8 mouse cellular contexts compared by ENCODE assay signal in the genomic region with DNA sequence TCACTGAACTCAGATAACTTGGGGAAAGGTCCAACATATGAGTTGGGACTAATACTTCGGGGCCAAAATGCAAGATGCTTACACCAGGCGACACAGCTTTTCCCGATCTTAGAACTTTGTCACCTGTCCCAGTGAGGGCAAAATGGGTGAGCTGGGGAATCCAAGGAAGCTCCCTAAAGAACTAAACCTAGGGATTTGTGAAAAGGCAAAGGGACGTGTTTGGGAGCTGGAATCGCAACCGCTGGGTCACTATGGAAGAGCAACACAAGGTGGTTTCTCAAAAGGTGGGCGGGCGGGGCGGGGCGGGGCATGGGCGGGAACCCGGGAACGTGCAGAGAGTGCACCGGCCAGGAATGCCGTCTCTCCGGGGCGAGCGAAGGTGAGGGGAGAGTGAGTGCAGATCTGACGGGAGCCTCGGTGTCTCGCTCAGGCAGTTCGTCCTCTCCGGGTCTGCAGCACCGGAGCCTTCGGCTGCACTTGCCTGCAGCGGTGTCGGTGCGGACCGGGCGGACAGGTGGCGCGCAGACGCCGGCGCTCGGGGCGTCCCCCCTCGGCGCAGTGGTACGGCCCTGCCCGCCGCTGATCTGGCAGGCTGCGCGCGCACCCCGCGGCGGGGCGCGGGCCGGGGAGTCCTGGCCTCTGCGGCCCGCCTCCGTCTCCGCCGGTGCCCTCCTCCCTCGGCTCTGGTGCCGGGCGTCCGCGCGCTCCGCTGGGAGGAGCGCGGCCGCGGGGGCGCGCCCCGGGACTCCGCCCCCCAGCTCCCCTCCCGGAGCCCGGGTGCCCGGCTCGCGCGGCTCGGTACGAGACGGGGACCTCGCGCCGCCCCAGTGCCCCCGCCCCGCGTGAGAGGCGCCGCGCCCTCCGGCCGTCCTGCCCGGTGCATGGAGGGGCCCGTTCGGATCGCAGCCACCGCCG. TPM values are rescaled to one million over a fixed set of nuclear protein-coding genes. Genes with fewer than 3 reads are reported as not detected.
A peak's percentile ranks its signal among the peaks of the same experiment; 100 is the strongest.
DNase-seq lines count a peak whose midpoint lies in the region; ATAC-seq lines count a peak whose summit lies in the region.

A gene (plus strand): TSS at position 324 of the 915 bp plus-strand sequence.

- H3K9me3 ChIP-seq in embryonic facial prominence, embryonic 11.5 days (replicated peaks; ENCODE audit: control insufficient read depth, low read length): no peaks in the 10 kb centered on the region
- no peaks in the 10 kb centered on the region for H3K9me3 ChIP-seq in limb, embryonic 10.5 days (replicated peaks)
- no peaks in the 10 kb centered on the region for H3K9me3 ChIP-seq in midbrain, embryonic 12.5 days

- H3K36me3 ChIP-seq in embryonic facial prominence, embryonic 11.5 days (replicated peaks; ENCODE audit: control insufficient read depth, insufficient read depth, low read depth, low read length): no peaks in the 10 kb centered on the region
- H3K36me3 ChIP-seq in limb, embryonic 10.5 days: no peaks in the 10 kb centered on the region
- no peaks in the 10 kb centered on the region for H3K36me3 ChIP-seq in midbrain, embryonic 12.5 days

- WGBS in embryonic facial prominence, embryonic 11.5 days: under 1% methylated on average over 52 of the region's 97 CpGs
- under 1% methylated on average over 96 of the region's 97 CpGs for WGBS in limb, embryonic 10.5 days
- WGBS in midbrain, embryonic 12.5 days: under 1% methylated on average over 58 of the region's 97 CpGs

- peak; percentile 80 for DNase-seq in 3T3-L1 (ENCODE audit: low read depth, low spot score)
- DNase-seq in adrenal gland, postnatal 25 days: peak; percentile 93
- DNase-seq in embryonic facial prominence, embryonic 11.5 days (ENCODE audit: low spot score): peak; percentile 95
- DNase-seq in heart, adult 11 months: peak; percentile 100
- DNase-seq in kidney, adult 18-20 months: peak; percentile 94
- DNase-seq in limb, embryonic 10.5 days (ENCODE audit: low spot score): peak; percentile 94
- DNase-seq in spleen, adult 12 weeks (ENCODE audit: low spot score): peak; percentile 73

- peak within 1 kb of the TSS; percentile 84 for H3K27ac ChIP-seq in embryonic facial prominence, embryonic 11.5 days (replicated peaks; ENCODE audit: low read depth, low read length)
- H3K27ac ChIP-seq in limb, embryonic 10.5 days: peak within 1 kb of the TSS; percentile 99
- H3K27ac ChIP-seq in midbrain, embryonic 12.5 days (replicated peaks): peak within 1 kb of the TSS; percentile 97

- no peaks in the 10 kb centered on the region for H3K27me3 ChIP-seq in embryonic facial prominence, embryonic 11.5 days (ENCODE audit: control insufficient read depth, insufficient read depth, low read length)
- H3K27me3 ChIP-seq in limb, embryonic 10.5 days (ENCODE audit: low read depth, poor library complexity, severe bottlenecking): no peaks in the 10 kb centered on the region
- H3K27me3 ChIP-seq in midbrain, embryonic 12.5 days: peaks cover 12% of the 10 kb centered on the region

- peak within 1 kb of the TSS; percentile 94 for H3K4me3 ChIP-seq in embryonic facial prominence, embryonic 11.5 days (ENCODE audit: low read depth, low read length)
- peak within 1 kb of the TSS; percentile 98 for H3K4me3 ChIP-seq in limb, embryonic 10.5 days
- H3K4me3 ChIP-seq in midbrain, embryonic 12.5 days: peak within 1 kb of the TSS; percentile 91

- H3K4me1 ChIP-seq in embryonic facial prominence, embryonic 11.5 days (ENCODE audit: control insufficient read depth, insufficient read depth, low read length): no peaks in the 10 kb centered on the region
- H3K4me1 ChIP-seq in limb, embryonic 10.5 days: peaks cover 62% of the 10 kb centered on the region
- H3K4me1 ChIP-seq in midbrain, embryonic 12.5 days: peaks cover 30% of the 10 kb centered on the region

- H3K4me2 ChIP-seq in embryonic facial prominence, embryonic 11.5 days (ENCODE audit: low read depth, low read length): peak within 1 kb of the TSS; percentile 63
- peak within 1 kb of the TSS; percentile 72 for H3K4me2 ChIP-seq in midbrain, embryonic 12.5 days (replicated peaks)

- peak; percentile 93 for ATAC-seq in embryonic facial prominence, embryonic 11.5 days (replicated peaks; ENCODE audit: insufficient number of reproducible peaks, low FRiP score, low TSS enrichment, low read depth)
- peak; percentile 91 for ATAC-seq in midbrain, embryonic 12.5 days (ENCODE audit: low FRiP score, low read depth)

- H3K9ac ChIP-seq in embryonic facial prominence, embryonic 11.5 days (replicated peaks; ENCODE audit: low read length): peak within 1 kb of the TSS; percentile 94
- H3K9ac ChIP-seq in midbrain, embryonic 12.5 days (replicated peaks): peak within 1 kb of the TSS; percentile 97

RNA-seq across cellular contexts. Expression of the gene that starts here (rescaled TPM):
- 10.7 and 13.1 TPM in 2 replicates for total RNA-seq in adrenal gland, postnatal 25 days (2021)
- 7.5 and 9.4 TPM in 2 replicates for polyA plus RNA-seq in embryonic facial prominence, embryonic 11.5 days (2014; fragmentation: Nextera tagmentation; extraction: Ambion mirVana)
- polyA plus RNA-seq in limb, embryonic 10.5 days (2016; fragmentation: Nextera tagmentation; extraction: Ambion mirVana): 10.5 and 16.1 TPM in 2 replicates
- 19.7 and 22.8 TPM in 2 replicates for polyA plus RNA-seq in midbrain, embryonic 12.5 days (2016; fragmentation: Nextera tagmentation; extraction: Ambion mirVana)

Comparison
In these comparisons a context has a peak if more than half of its experiments do, and no peak if none do; other contexts are left out.
1. Peak in every context shown above with its lines: DNase-seq, ATAC-seq, H3K4me3 ChIP-seq and H3K27ac ChIP-seq.